Mouse (Mus musculus): ENCODE measurements around the gene Stx8.

Stx8 gene

GRCm38 (mm10) chr11:68244254-68244991 lies 278.4 kb downstream of the Stx8 start:
- no peak for DNase-seq

GRCm38 (mm10) chr11:68244992-68245261 lies 278.9 kb downstream of the Stx8 start:
- DNase-seq, result no peak

- no peak for DNase-seq
These were observed 281.9 kb downstream of the Stx8 start for GRCm38 (mm10) chr11:68247897-68248296.

- DNase-seq, result no peak
These were observed 284.1 kb downstream of the Stx8 start for GRCm38 (mm10) chr11:68250106-68250505.

- DNase-seq, result peak in 1 of 2 experiments; percentile 6
These were observed 287.5 kb downstream of the Stx8 start for GRCm38 (mm10) chr11:68253531-68253930.

Data from B cell, adult 2 months (primary cell).